Mouse (Mus musculus): ENCODE data around the gene Retreg3. TPM values are rescaled to one million over a fixed set of nuclear protein-coding genes. Genes with fewer than 3 reads are reported as not detected.
A peak's percentile ranks its signal among the peaks of the same experiment; 100 is the strongest.

Gene Retreg3
- polyA plus RNA-seq, 1 experiment from 2014 or later, result 12.3 TPM

GRCm38 (mm10) chr11:101066549-101067412 lies 52.9 kb downstream of the Retreg3 start:
- H3K27me3 ChIP-seq (replicated peaks; ENCODE audit: control insufficient read depth, insufficient read depth, low read length), result no peaks in the 10 kb centered on the region
- WGBS, result 19% methylated on average over 18 of the region's 18 CpGs
- H3K27ac ChIP-seq (ENCODE audit: low read depth, low read length), result no peak overlapping the region
- peak overlapping the region; percentile 64 for H3K4me2 ChIP-seq (replicated peaks; ENCODE audit: low read depth)
- peak overlapping the region; percentile 20; the same call in 1 of the 2 replicates for H3K4me3 ChIP-seq (ENCODE audit: low read depth, low read length)
- peaks cover 7% of the 10 kb centered on the region; the same call in 1 of the 2 replicates for H3K36me3 ChIP-seq (ENCODE audit: control insufficient read depth, insufficient read depth)
- no peak overlapping the region for H3K9ac ChIP-seq (ENCODE audit: low read depth, low read length)
- no peaks in the 10 kb centered on the region for H3K9me3 ChIP-seq (ENCODE audit: control insufficient read depth)
- peak; percentile 99 for TF ChIP-seq CTCF (IDR thresholded peaks at IDR 0.05; ENCODE audit: low read depth)
- ATAC-seq, result no peak
- H3K4me1 ChIP-seq (replicated peaks; ENCODE audit: control insufficient read depth, insufficient read depth, low read length), result peaks cover 16% of the 10 kb centered on the region; the same call in 1 of the 2 replicates

- WGBS, result 77% methylated on average over 9 of the region's 9 CpGs
- H3K4me2 ChIP-seq (replicated peaks; ENCODE audit: low read depth), result no peak overlapping the region
- no peaks in the 10 kb centered on the region for H3K9me3 ChIP-seq (ENCODE audit: control insufficient read depth)
- no peak for TF ChIP-seq CTCF (IDR thresholded peaks at IDR 0.05; ENCODE audit: low read depth)
- no peak overlapping the region for H3K4me3 ChIP-seq (ENCODE audit: low read depth, low read length)
- H3K36me3 ChIP-seq (ENCODE audit: control insufficient read depth, insufficient read depth), result peaks cover 7% of the 10 kb centered on the region
- no peak overlapping the region for H3K9ac ChIP-seq (ENCODE audit: low read depth, low read length)
- no peak for ATAC-seq
- peak overlapping the region; percentile 92; the same call in 1 of the 2 replicates for H3K27ac ChIP-seq (ENCODE audit: low read depth, low read length)
- H3K27me3 ChIP-seq (replicated peaks; ENCODE audit: control insufficient read depth, insufficient read depth, low read length), result no peaks in the 10 kb centered on the region
- peaks cover 16% of the 10 kb centered on the region; the same call in 1 of the 2 replicates for H3K4me1 ChIP-seq (replicated peaks; ENCODE audit: control insufficient read depth, insufficient read depth, low read length)
Observed at GRCm38 (mm10) chr11:101065002-101065401, 54.7 kb downstream of the Retreg3 start.

- WGBS, result 42% methylated on average over 4 of the region's 4 CpGs
- no peak for TF ChIP-seq CTCF (IDR thresholded peaks at IDR 0.05; ENCODE audit: low read depth)
- H3K36me3 ChIP-seq (ENCODE audit: control insufficient read depth, insufficient read depth), result peaks cover 7% of the 10 kb centered on the region
- no peaks in the 10 kb centered on the region for H3K9me3 ChIP-seq (ENCODE audit: control insufficient read depth)
- no peak overlapping the region; the same call in 1 of the 2 replicates for H3K4me2 ChIP-seq (replicated peaks; ENCODE audit: low read depth)
- no peak for ATAC-seq
- no peak overlapping the region for H3K4me3 ChIP-seq (ENCODE audit: low read depth, low read length)
- H3K9ac ChIP-seq (ENCODE audit: low read depth, low read length), result no peak overlapping the region
- no peaks in the 10 kb centered on the region for H3K27me3 ChIP-seq (replicated peaks; ENCODE audit: control insufficient read depth, insufficient read depth, low read length)
- peaks cover 16% of the 10 kb centered on the region; the same call in 1 of the 2 replicates for H3K4me1 ChIP-seq (replicated peaks; ENCODE audit: control insufficient read depth, insufficient read depth, low read length)
- H3K27ac ChIP-seq (ENCODE audit: low read depth, low read length), result peak overlapping the region; percentile 92
Observed at GRCm38 (mm10) chr11:101064462-101064861, 55.2 kb downstream of the Retreg3 start.

- H3K4me2 ChIP-seq (replicated peaks; ENCODE audit: low read depth), result peak overlapping the region; percentile 30
- peak; percentile 76 for ATAC-seq
- H3K9ac ChIP-seq (ENCODE audit: low read depth, low read length), result peak overlapping the region; percentile 45; the same call in 1 of the 2 replicates
- no peaks in the 10 kb centered on the region for H3K27me3 ChIP-seq (replicated peaks; ENCODE audit: control insufficient read depth, insufficient read depth, low read length)
- H3K4me3 ChIP-seq (ENCODE audit: low read depth, low read length), result no peak overlapping the region
- peaks cover 9% of the 10 kb centered on the region for H3K36me3 ChIP-seq (ENCODE audit: control insufficient read depth, insufficient read depth)
- no peak for TF ChIP-seq CTCF (IDR thresholded peaks at IDR 0.05; ENCODE audit: low read depth)
- H3K27ac ChIP-seq (ENCODE audit: low read depth, low read length), result peak overlapping the region; percentile 92
- H3K9me3 ChIP-seq (ENCODE audit: control insufficient read depth), result no peaks in the 10 kb centered on the region
- H3K4me1 ChIP-seq (replicated peaks; ENCODE audit: control insufficient read depth, insufficient read depth, low read length), result peaks cover 16% of the 10 kb centered on the region; the same call in 1 of the 2 replicates
- WGBS, result 4% methylated on average over 12 of the region's 12 CpGs
Observed at GRCm38 (mm10) chr11:101063676-101064327, 55.9 kb downstream of the Retreg3 start.

GRCm38 (mm10) chr11:101062971-101063675 lies 56.6 kb downstream of the Retreg3 start:
- peaks cover 12% of the 10 kb centered on the region for H3K36me3 ChIP-seq (ENCODE audit: control insufficient read depth, insufficient read depth)
- H3K9me3 ChIP-seq (ENCODE audit: control insufficient read depth), result no peaks in the 10 kb centered on the region
- no peaks in the 10 kb centered on the region for H3K27me3 ChIP-seq (replicated peaks; ENCODE audit: control insufficient read depth, insufficient read depth, low read length)
- H3K4me2 ChIP-seq (replicated peaks; ENCODE audit: low read depth), result peak overlapping the region; percentile 30
- WGBS, result 46% methylated on average over 14 of the region's 14 CpGs
- peak overlapping the region; percentile 92 for H3K27ac ChIP-seq (ENCODE audit: low read depth, low read length)
- ATAC-seq, result no peak; the same call in none of the 2 replicates
- no peak for TF ChIP-seq CTCF (IDR thresholded peaks at IDR 0.05; ENCODE audit: low read depth)
- H3K4me1 ChIP-seq (replicated peaks; ENCODE audit: control insufficient read depth, insufficient read depth, low read length), result peaks cover 19% of the 10 kb centered on the region; the same call in 1 of the 2 replicates
- H3K4me3 ChIP-seq (ENCODE audit: low read depth, low read length), result no peak overlapping the region
- H3K9ac ChIP-seq (ENCODE audit: low read depth, low read length), result no peak overlapping the region
